Mouse (Mus musculus): ENCODE measurements around the gene Vwa8.
A peak's percentile ranks its signal among the peaks of the same experiment; 100 is the strongest.

Gene Vwa8

GRCm38 (mm10) chr14:79231677-79232076, 382.8 kb downstream of the Vwa8 start:
- DNase-seq: peak; percentile 70 to 72

- no peak for DNase-seq
These were observed 384.8 kb downstream of the Vwa8 start for GRCm38 (mm10) chr14:79233697-79234096.

GRCm38 (mm10) chr14:79234513-79234912, 385.7 kb downstream of the Vwa8 start:
- DNase-seq: no peak

- DNase-seq: no peak
These were observed 386.3 kb downstream of the Vwa8 start for GRCm38 (mm10) chr14:79235157-79235556.

GRCm38 (mm10) chr14:79236261-79236660, 387.4 kb downstream of the Vwa8 start:
- DNase-seq: no peak

GRCm38 (mm10) chr14:79239402-79239801, 390.6 kb downstream of the Vwa8 start:
- DNase-seq: no peak

GRCm38 (mm10) chr14:79241057-79241570, 392.3 kb downstream of the Vwa8 start:
- no peak for DNase-seq

- no peak for DNase-seq
These were observed 393.0 kb downstream of the Vwa8 start for GRCm38 (mm10) chr14:79241656-79242385.

- no peak for DNase-seq
These were observed 393.5 kb downstream of the Vwa8 start for GRCm38 (mm10) chr14:79242386-79242720.

- no peak for DNase-seq
These were observed 394.4 kb downstream of the Vwa8 start for GRCm38 (mm10) chr14:79243038-79243883.

GRCm38 (mm10) chr14:79244571-79244970, 395.7 kb downstream of the Vwa8 start:
- no peak for DNase-seq

- no peak for DNase-seq
These were observed 403.0 kb downstream of the Vwa8 start for GRCm38 (mm10) chr14:79251727-79252285.

Data from cerebellum, adult 18-20 months (tissue).